10 mouse cellular contexts compared by ENCODE assay signal in the genomic region with DNA sequence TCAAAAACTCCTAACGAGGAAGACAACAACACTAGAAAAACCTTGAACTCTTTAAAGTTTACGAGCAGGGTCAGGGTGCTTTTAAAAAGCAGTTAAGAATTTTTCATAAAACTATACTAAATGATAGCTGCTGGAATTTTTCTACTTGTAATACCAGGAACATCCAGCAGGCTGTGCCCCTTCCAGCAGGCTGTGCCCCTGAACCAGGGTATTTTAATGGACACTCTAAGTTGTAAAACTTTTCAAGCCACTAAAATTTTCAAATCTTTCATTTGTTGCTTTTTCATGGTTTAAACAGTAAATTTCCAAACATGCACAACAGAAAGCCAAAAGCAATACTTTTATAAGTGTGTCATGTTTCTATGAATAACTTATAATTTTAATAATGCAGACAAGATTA.
DNase-seq lines count a peak whose midpoint lies in the region; ATAC-seq lines count a peak whose summit lies in the region.
"Had no signal": no experiment of that assay in that cellular context is flagged by ENCODE, and none has a peak within 500 bp of the region (broad histone marks: within the 10 kb centered on the region; RNA-seq: fewer than 3 reads in every experiment).

No protein-coding gene starts in this region.

- peak; percentile 39 for DNase-seq in hindbrain, embryonic 11.5 days (ENCODE audit: low spot score)
- DNase-seq in hindbrain, embryonic 10.5 days (ENCODE audit: low spot score): no peak
- DNase-seq in urinary bladder, postnatal 14 days (ENCODE audit: low spot score): peak; percentile 29
- DNase-seq in urinary bladder, postnatal 4 days (ENCODE audit: low spot score in 2 of 2): no peak
- peak; percentile 18 for DNase-seq in c-Kit-positive CD71-positive TER-119-positive erythroid progenitor cells, embryonic 14.5 days (ENCODE audit: low spot score)
- peak; percentile 67 for DNase-seq in naive thymus-derived CD4-positive, alpha-beta T cell, adult 2 months (ENCODE audit: low read depth)
- no peak for DNase-seq in right cerebral cortex, postnatal 25 days

- no peaks in the 10 kb centered on the region for H3K27me3 ChIP-seq in hindbrain, embryonic 11.5 days (ENCODE audit: control insufficient read depth, insufficient read depth, low read length)
- no peaks in the 10 kb centered on the region for H3K27me3 ChIP-seq in hindbrain, embryonic 10.5 days (ENCODE audit: insufficient read depth, poor library complexity, severe bottlenecking)
- H3K27me3 ChIP-seq: embryonic facial prominence, embryonic 12.5 days; limb, embryonic 13.5 days had no signal

- no peaks in the 10 kb centered on the region for H3K9me3 ChIP-seq in hindbrain, embryonic 11.5 days (ENCODE audit: control insufficient read depth, low read length)
- no peaks in the 10 kb centered on the region for H3K9me3 ChIP-seq in hindbrain, embryonic 10.5 days
- H3K9me3 ChIP-seq: embryonic facial prominence, embryonic 12.5 days; limb, embryonic 13.5 days had no signal

- ATAC-seq in hindbrain, embryonic 11.5 days (ENCODE audit: low FRiP score): no peak
- no peak for ATAC-seq in erythroid progenitor cell, adult 5-6 weeks (replicated peaks; ENCODE audit: low FRiP score, poor library complexity, severe bottlenecking)

- H3K4me2 ChIP-seq in hindbrain, embryonic 11.5 days (replicated peaks; ENCODE audit: low read depth, low read length): no peak overlapping the region
- H3K4me2 ChIP-seq: embryonic facial prominence, embryonic 12.5 days; limb, embryonic 13.5 days had no signal

- no peaks in the 10 kb centered on the region for H3K4me1 ChIP-seq in hindbrain, embryonic 11.5 days (replicated peaks; ENCODE audit: control insufficient read depth, insufficient read depth, low read length)
- H3K4me1 ChIP-seq in hindbrain, embryonic 10.5 days (replicated peaks): peaks cover 7% of the 10 kb centered on the region; the same call in 1 of the 2 replicates
- H3K4me1 ChIP-seq: embryonic facial prominence, embryonic 12.5 days had no signal

- H3K27ac ChIP-seq in hindbrain, embryonic 11.5 days (ENCODE audit: low read depth, low read length): no peak overlapping the region
- H3K27ac ChIP-seq in hindbrain, embryonic 10.5 days: no peak overlapping the region
- H3K27ac ChIP-seq: embryonic facial prominence, embryonic 12.5 days had no signal

- H3K36me3 ChIP-seq in hindbrain, embryonic 11.5 days (ENCODE audit: control insufficient read depth, insufficient read depth, low read length): no peaks in the 10 kb centered on the region
- no peaks in the 10 kb centered on the region for H3K36me3 ChIP-seq in hindbrain, embryonic 10.5 days
- H3K36me3 ChIP-seq: embryonic facial prominence, embryonic 12.5 days; limb, embryonic 13.5 days had no signal

- H3K4me3 ChIP-seq in hindbrain, embryonic 11.5 days (ENCODE audit: low read depth, low read length): no peak overlapping the region
- H3K4me3 ChIP-seq in hindbrain, embryonic 10.5 days: no peak overlapping the region
- H3K4me3 ChIP-seq: embryonic facial prominence, embryonic 12.5 days; limb, embryonic 13.5 days had no signal

- WGBS in hindbrain, embryonic 11.5 days: 68% methylated on average over 2 of the region's 2 CpGs
- WGBS in hindbrain, embryonic 10.5 days: 65% methylated on average over 2 of the region's 2 CpGs

- no peak overlapping the region for H3K9ac ChIP-seq in hindbrain, embryonic 11.5 days (ENCODE audit: low read depth, low read length)
- H3K9ac ChIP-seq: embryonic facial prominence, embryonic 12.5 days; limb, embryonic 13.5 days had no signal

Comparison
In these comparisons a context has a peak if more than half of its experiments do, and no peak if none do; other contexts are left out.
1. DNase-seq: peak in hindbrain, embryonic 11.5 days (single experiment), urinary bladder, postnatal 14 days (single experiment), c-Kit-positive CD71-positive TER-119-positive erythroid progenitor cells, embryonic 14.5 days (single experiment) and naive thymus-derived CD4-positive, alpha-beta T cell, adult 2 months (single experiment); none in hindbrain, embryonic 10.5 days (single experiment), urinary bladder, postnatal 4 days (0 of 2) and right cerebral cortex, postnatal 25 days (single experiment).